Mouse (Mus musculus): Measurements from ENCODE around the gene Eln.

- TF ChIP-seq CTCF (IDR thresholded peaks at IDR 0.05) = peak; percentile 94
- no peak for TF ChIP-seq EP300 (IDR thresholded peaks at IDR 0.05)
Measured at GRCm38 (mm10) chr5:134704157-134704556, 43.0 kb downstream of the Eln start.
